Mouse (Mus musculus): ENCODE measurements at regions not wholly inside any gene's neighbourhood (a gene's known extent, or its start where the extent isn't known, plus 50 kb on each side); places are given as distances from the start of the nearest gene placed in this dataset.

- no peaks in the 10 kb centered on the region for H3K27me3 ChIP-seq (ENCODE audit: insufficient read depth, low read length)
- TF ChIP-seq CTCF (IDR thresholded peaks at IDR 0.05): no peak
- ATAC-seq (ENCODE audit: low FRiP score) (no peak), DNase-seq (ENCODE audit: low spot score) (peak; percentile 50)
- WGBS: 78% methylated on average over 7 of the region's 7 CpGs
- no peak overlapping the region for H3K4me3 ChIP-seq (ENCODE audit: low read depth, low read length)
- H3K4me2 ChIP-seq (ENCODE audit: low read depth, low read length, poor library complexity, severe bottlenecking): no peak overlapping the region
- no peak overlapping the region for H3K27ac ChIP-seq (ENCODE audit: low read depth, low read length)
- H3K9ac ChIP-seq (replicated peaks; ENCODE audit: low read length, poor library complexity, severe bottlenecking): no peak overlapping the region
- H3K9me3 ChIP-seq (ENCODE audit: low read length): 0 out of 2 replicates have a peak, but pooled peaks cover 4% of the 10 kb centered on the region
- no peaks in the 10 kb centered on the region for H3K36me3 ChIP-seq (ENCODE audit: insufficient read depth, low read length)
- no peaks in the 10 kb centered on the region for H3K4me1 ChIP-seq (ENCODE audit: insufficient read depth, low read length)
These were observed 276.9 kb downstream of the Cbln4 start for GRCm38 (mm10) chr2:171766193-171766930.

- Histone ChIP-seq H3K4me2 (ENCODE audit: low read depth, low read length, poor library complexity, severe bottlenecking) (no peak overlapping the region), H3K27me3 (ENCODE audit: insufficient read depth, low read length) (no peaks in the 10 kb centered on the region), H3K27ac (ENCODE audit: low read depth, low read length) (no peak overlapping the region), H3K9me3 (ENCODE audit: low read length) (0 out of 2 replicates have a peak, but pooled peaks cover 4% of the 10 kb centered on the region), H3K9ac (replicated peaks; ENCODE audit: low read length, poor library complexity, severe bottlenecking) (no peak overlapping the region), H3K4me3 (ENCODE audit: low read depth, low read length) (no peak overlapping the region), H3K36me3 (ENCODE audit: insufficient read depth, low read length) (no peaks in the 10 kb centered on the region), H3K4me1 (ENCODE audit: insufficient read depth, low read length) (no peaks in the 10 kb centered on the region)
- WGBS: 89% methylated on average over 4 of the region's 4 CpGs
- DNase-seq (ENCODE audit: low spot score) (no peak), ATAC-seq (ENCODE audit: low FRiP score) (no peak)
- no peak for TF ChIP-seq CTCF (IDR thresholded peaks at IDR 0.05)
These were observed 278.2 kb downstream of the Cbln4 start for GRCm38 (mm10) chr2:171765071-171765470.

DNA sequence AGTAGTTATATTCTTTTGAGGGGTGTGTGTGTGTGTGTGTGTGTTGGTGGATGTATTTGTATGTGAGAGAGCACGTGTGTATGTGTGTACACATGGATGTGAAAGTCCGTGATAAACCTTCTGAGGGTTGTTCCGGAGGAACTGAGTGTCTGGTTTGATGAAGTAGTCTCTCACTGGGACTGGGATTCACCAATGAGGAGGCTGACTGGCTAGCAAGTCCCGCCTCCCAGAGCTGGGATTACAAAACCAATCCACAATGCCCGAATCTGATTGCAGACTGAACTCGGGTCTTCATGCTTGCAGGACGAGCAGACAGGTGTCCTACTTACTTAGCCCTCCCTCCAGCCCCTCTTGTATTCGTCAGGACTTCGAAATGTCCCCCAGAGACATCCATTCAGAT, 289.8 kb downstream of the Cbln4 start:
- ATAC-seq (ENCODE audit: low FRiP score) (no peak), DNase-seq (ENCODE audit: low spot score) (peak; percentile 31)
- Histone ChIP-seq H3K9ac (replicated peaks; ENCODE audit: low read length, poor library complexity, severe bottlenecking) (no peak overlapping the region), H3K27ac (ENCODE audit: low read depth, low read length) (no peak overlapping the region), H3K4me2 (ENCODE audit: low read depth, low read length, poor library complexity, severe bottlenecking) (no peak overlapping the region), H3K4me1 (ENCODE audit: insufficient read depth, low read length) (no peaks in the 10 kb centered on the region), H3K9me3 (ENCODE audit: low read length) (no peaks in the 10 kb centered on the region), H3K4me3 (ENCODE audit: low read depth, low read length) (no peak overlapping the region), H3K36me3 (ENCODE audit: insufficient read depth, low read length) (no peaks in the 10 kb centered on the region), H3K27me3 (ENCODE audit: insufficient read depth, low read length) (no peaks in the 10 kb centered on the region)
- no peak for TF ChIP-seq CTCF (IDR thresholded peaks at IDR 0.05)
- 70% methylated on average over 9 of the region's 9 CpGs for WGBS

DNA sequence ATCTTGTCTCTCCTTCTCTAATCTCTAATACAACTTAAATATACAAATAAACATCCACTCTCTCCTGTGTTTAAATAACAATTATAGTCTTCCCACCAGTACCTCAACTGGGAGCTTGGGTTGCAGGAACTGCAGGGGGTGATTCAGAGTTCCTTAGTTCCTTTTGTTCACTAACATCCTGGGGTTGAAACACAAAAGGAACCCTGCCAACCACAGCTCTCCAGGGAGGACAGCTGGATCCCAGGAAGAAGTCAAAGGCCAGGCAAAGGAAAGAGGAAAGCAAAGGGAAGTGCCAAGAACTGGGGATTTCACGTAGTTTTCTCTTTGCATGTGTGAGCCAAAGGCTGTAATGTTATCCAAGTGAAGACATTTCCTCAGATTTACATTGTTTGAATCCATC, 296.1 kb downstream of the Cbln4 start:
- H3K4me1 ChIP-seq (ENCODE audit: insufficient read depth, low read length): no peaks in the 10 kb centered on the region
- WGBS: 27% methylated on average over 1 of the region's 1 CpGs
- ATAC-seq (ENCODE audit: low FRiP score): no peak

DNA sequence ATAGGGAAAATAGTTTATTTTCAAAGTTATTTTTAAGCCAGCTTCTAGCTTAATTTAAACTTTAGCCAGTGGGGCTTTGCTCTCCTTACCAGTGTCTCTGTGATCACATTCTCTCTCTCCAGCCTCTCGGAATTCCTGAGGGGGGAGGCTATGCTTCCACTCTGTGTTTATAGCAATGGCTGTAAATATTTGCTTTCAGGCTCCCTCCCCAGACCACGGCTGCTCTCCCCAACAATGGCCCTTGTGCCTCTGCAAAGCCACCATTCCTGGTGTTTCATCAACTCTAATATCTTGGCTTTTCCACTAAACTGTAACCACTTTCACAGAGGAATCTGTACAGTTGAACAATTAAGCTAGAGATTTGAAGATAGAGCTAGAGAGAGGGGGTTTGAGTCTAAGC, 300.2 kb downstream of the Cbln4 start:
- Histone ChIP-seq H3K27ac (ENCODE audit: low read depth, low read length) (no peak overlapping the region), H3K27me3 (ENCODE audit: insufficient read depth, low read length) (no peaks in the 10 kb centered on the region), H3K4me1 (ENCODE audit: insufficient read depth, low read length) (no peaks in the 10 kb centered on the region), H3K36me3 (ENCODE audit: insufficient read depth, low read length) (no peaks in the 10 kb centered on the region), H3K4me2 (ENCODE audit: low read depth, low read length, poor library complexity, severe bottlenecking) (no peak overlapping the region), H3K9ac (replicated peaks; ENCODE audit: low read length, poor library complexity, severe bottlenecking) (no peak overlapping the region), H3K9me3 (ENCODE audit: low read length) (0 out of 2 replicates have a peak, but pooled peaks cover 3% of the 10 kb centered on the region), H3K4me3 (ENCODE audit: low read depth, low read length) (no peak overlapping the region)
- WGBS: 41% methylated on average over 2 of the region's 2 CpGs
- DNase-seq (ENCODE audit: low spot score) (no peak), ATAC-seq (ENCODE audit: low FRiP score) (no peak)
- no peak for TF ChIP-seq CTCF (IDR thresholded peaks at IDR 0.05)

More for the DNA sequence above, 296.1 kb downstream of the Cbln4 start:
- Histone ChIP-seq H3K27ac (ENCODE audit: low read depth, low read length) (no peak overlapping the region), H3K4me3 (ENCODE audit: low read depth, low read length) (no peak overlapping the region), H3K4me2 (ENCODE audit: low read depth, low read length, poor library complexity, severe bottlenecking) (no peak overlapping the region), H3K9ac (replicated peaks; ENCODE audit: low read length, poor library complexity, severe bottlenecking) (no peak overlapping the region), H3K36me3 (ENCODE audit: insufficient read depth, low read length) (no peaks in the 10 kb centered on the region), H3K27me3 (ENCODE audit: insufficient read depth, low read length) (no peaks in the 10 kb centered on the region), H3K9me3 (ENCODE audit: low read length) (0 out of 2 replicates have a peak, but pooled peaks cover 3% of the 10 kb centered on the region)
- no peak for DNase-seq (ENCODE audit: low spot score)
- TF ChIP-seq CTCF (IDR thresholded peaks at IDR 0.05): no peak

GRCm38 (mm10) chr2:171742706-171743105, 300.6 kb downstream of the Cbln4 start:
- Histone ChIP-seq H3K4me3 (ENCODE audit: low read depth, low read length) (no peak overlapping the region), H3K9ac (replicated peaks; ENCODE audit: low read length, poor library complexity, severe bottlenecking) (no peak overlapping the region), H3K27ac (ENCODE audit: low read depth, low read length) (no peak overlapping the region), H3K4me1 (ENCODE audit: insufficient read depth, low read length) (no peaks in the 10 kb centered on the region), H3K9me3 (ENCODE audit: low read length) (0 out of 2 replicates have a peak, but pooled peaks cover 3% of the 10 kb centered on the region), H3K4me2 (ENCODE audit: low read depth, low read length, poor library complexity, severe bottlenecking) (no peak overlapping the region), H3K36me3 (ENCODE audit: insufficient read depth, low read length) (no peaks in the 10 kb centered on the region), H3K27me3 (ENCODE audit: insufficient read depth, low read length) (no peaks in the 10 kb centered on the region)
- DNase-seq (ENCODE audit: low spot score) (no peak), ATAC-seq (ENCODE audit: low FRiP score) (no peak)
- 76% methylated on average over 11 of the region's 11 CpGs for WGBS
- TF ChIP-seq CTCF (IDR thresholded peaks at IDR 0.05): no peak
